Mouse (Mus musculus) intestine, embryonic 14.5 days (tissue): Measurements from ENCODE around the gene Tmem135. TPM values are rescaled to one million over a fixed set of nuclear protein-coding genes. Genes with fewer than 3 reads are reported as not detected.

Experiments used
- ATAC-seq: fragments of 200-750 bp; cut with Nextera tagmentation; replicated peaks from 2 replicates; pipeline ENCODE4 v1.8.0; 2017; ENCODE audit warnings: low read depth, moderate number of reproducible peaks, moderate TSS enrichment, moderate library complexity; ENCODE audit not compliant: low FRiP score, low TSS enrichment
- DNase-seq: peaks from one replicate; pipeline ENCODE4 v3.0.0-alpha.2; 2018; ENCODE audit warnings: low spot score
- H3K27ac ChIP-seq: fragments of 300-500 bp; sonication (generic); 2 replicates; pipeline ENCODE4 v1.5.1; 2014; ENCODE audit warnings: low read depth, mild to moderate bottlenecking, control low read depth
- H3K27me3 ChIP-seq: fragments of 300-500 bp; sonication (generic); replicated peaks from 2 replicates; pipeline ENCODE4 v1.6.1; 2014; ENCODE audit warnings: low read length, control low read depth; ENCODE audit not compliant: control insufficient read depth, insufficient read depth
- H3K36me3 ChIP-seq: fragments of 300-500 bp; sonication (generic); 2 replicates; pipeline ENCODE4 v1.6.1; 2014; ENCODE audit warnings: low read length, control low read depth; ENCODE audit not compliant: control insufficient read depth, insufficient read depth
- H3K4me1 ChIP-seq: fragments of 300-500 bp; sonication (generic); replicated peaks from 2 replicates; pipeline ENCODE4 v1.6.1; 2014; ENCODE audit warnings: low read length, control low read depth, mixed read lengths; ENCODE audit not compliant: control insufficient read depth, insufficient read depth
- H3K4me2 ChIP-seq: fragments of 300-500 bp; sonication (generic); 2 replicates; pipeline ENCODE4 v1.6.1; 2014; ENCODE audit warnings: low read length
- H3K4me3 ChIP-seq: fragments of 300-500 bp; sonication (generic); 2 replicates; pipeline ENCODE4 v1.5.1; 2014; ENCODE audit warnings: low read depth, low read length, control low read depth, mixed read lengths
- H3K9ac ChIP-seq: fragments of 300-500 bp; sonication (generic); 2 replicates; pipeline ENCODE4 v1.6.1; 2014; ENCODE audit warnings: mild to moderate bottlenecking, low read length
- H3K9me3 ChIP-seq: fragments of 300-500 bp; sonication (generic); 2 replicates; pipeline ENCODE4 v1.6.1; 2016; ENCODE audit warnings: low read length, control low read depth; ENCODE audit not compliant: control insufficient read depth
- WGBS: fragments of 180-500 bp; shearing (Covaris S2); extraction: QIAGEN DNeasy Blood & Tissue Kit; methylation state at CpG from one replicate; pipeline ENCODE4 v1.1.7; 2014; 5-methylcytosine and 5-hydroxymethylcytosine counted together
- polyA plus RNA-seq: library from polyadenylated mRNA; unstranded; fragments of >200 nt; fragmentation: Nextera tagmentation; extraction: Ambion mirVana; gene quantifications from 2 replicates; pipeline ENCODE4 v1.2.1, GENCODE M21; 2014

The Tmem135 gene
- polyA plus RNA-seq, 1 experiment from 2014 or later: 30.4 TPM

DNA sequence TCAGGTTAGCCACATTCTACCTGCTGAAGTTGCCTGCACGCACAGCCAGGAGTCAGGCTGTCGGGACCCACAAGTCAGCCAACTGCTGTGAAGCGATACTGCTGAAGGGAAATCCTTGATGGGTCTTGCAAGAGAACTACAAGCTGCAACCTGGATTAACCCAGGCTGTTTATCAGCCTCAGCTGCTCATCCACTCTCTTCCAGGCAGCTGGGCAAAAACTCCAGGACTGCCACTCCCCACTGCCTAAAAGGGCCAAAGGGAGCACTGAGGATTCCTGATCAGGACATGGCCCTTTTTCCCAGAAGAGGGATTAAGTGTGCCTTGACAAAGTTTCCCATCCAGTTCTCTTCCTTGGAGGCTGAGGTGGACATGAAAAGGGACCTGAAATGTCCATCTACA, 15.0 kb downstream of the Tmem135 start:
- Histone ChIP-seq H3K9me3 (no peaks in the 10 kb centered on the region), H3K36me3 (no peaks in the 10 kb centered on the region), H3K27ac (peak overlapping the region; percentile 9; the same call in 1 of the 2 replicates), H3K4me2 (no peak overlapping the region), H3K4me1 (peaks cover 35% of the 10 kb centered on the region), H3K4me3 (no peak overlapping the region), H3K9ac (no peak overlapping the region), H3K27me3 (no peaks in the 10 kb centered on the region)
- 38% methylated on average over 3 of the region's 3 CpGs for WGBS
- no peak for DNase-seq
- ATAC-seq: no peak

GRCm38 (mm10) chr7:89382892-89383291, 21.1 kb downstream of the Tmem135 start:
- H3K4me3 ChIP-seq: no peak overlapping the region
- no peaks in the 10 kb centered on the region for H3K27me3 ChIP-seq
- peaks cover 27% of the 10 kb centered on the region for H3K4me1 ChIP-seq
- no peak for DNase-seq
- H3K9ac ChIP-seq: no peak overlapping the region
- no peaks in the 10 kb centered on the region for H3K36me3 ChIP-seq
- ATAC-seq: no peak
- no peak overlapping the region for H3K4me2 ChIP-seq
- no peak overlapping the region for H3K27ac ChIP-seq
- no peaks in the 10 kb centered on the region for H3K9me3 ChIP-seq
- 97% methylated on average over 3 of the region's 3 CpGs for WGBS

DNA sequence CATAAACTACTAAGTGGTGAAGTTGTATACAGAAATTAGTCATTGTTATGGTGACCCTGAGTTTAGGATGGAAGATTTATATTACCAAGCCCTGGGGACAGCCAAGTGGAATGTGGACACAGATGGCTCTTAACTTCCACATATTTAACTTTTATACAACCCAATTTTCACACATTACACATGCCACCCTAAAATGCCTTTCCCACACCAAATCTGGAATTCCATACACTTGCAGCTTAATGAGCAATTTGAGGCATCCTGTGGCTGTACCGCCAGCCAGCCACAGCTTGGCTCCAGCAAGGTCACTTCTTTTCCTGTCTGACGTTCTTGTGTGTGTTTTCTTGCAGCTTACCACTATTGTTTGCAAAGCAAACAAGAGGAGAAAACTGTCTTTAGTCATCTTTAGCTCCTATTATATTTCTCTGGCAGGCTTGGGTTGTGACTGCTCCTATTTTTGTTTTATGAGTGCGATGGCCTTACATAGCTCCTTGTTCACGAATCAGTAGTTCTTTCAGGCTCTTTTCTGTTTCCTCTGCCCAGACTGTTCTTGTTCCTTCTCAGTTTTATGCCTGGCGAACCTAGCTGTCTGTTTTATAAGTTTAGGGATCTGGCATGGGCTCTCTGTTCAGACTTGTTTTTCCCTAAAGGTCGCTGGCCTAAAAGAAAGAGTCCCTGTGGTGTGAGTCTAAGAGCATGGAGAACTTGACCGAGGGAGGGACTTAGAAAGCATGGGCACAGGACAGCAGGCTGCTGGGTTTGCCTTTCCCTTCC, 22.9 kb downstream of the Tmem135 start:
- Histone ChIP-seq H3K36me3 (no peaks in the 10 kb centered on the region), H3K27ac (peak overlapping the region; percentile 47), H3K4me3 (no peak overlapping the region), H3K4me1 (peaks cover 12% of the 10 kb centered on the region), H3K9ac (no peak overlapping the region), H3K9me3 (no peaks in the 10 kb centered on the region), H3K4me2 (no peak overlapping the region), H3K27me3 (no peaks in the 10 kb centered on the region)
- DNase-seq: no peak
- ATAC-seq: no peak
- WGBS: 36% methylated on average over 7 of the region's 7 CpGs

DNA sequence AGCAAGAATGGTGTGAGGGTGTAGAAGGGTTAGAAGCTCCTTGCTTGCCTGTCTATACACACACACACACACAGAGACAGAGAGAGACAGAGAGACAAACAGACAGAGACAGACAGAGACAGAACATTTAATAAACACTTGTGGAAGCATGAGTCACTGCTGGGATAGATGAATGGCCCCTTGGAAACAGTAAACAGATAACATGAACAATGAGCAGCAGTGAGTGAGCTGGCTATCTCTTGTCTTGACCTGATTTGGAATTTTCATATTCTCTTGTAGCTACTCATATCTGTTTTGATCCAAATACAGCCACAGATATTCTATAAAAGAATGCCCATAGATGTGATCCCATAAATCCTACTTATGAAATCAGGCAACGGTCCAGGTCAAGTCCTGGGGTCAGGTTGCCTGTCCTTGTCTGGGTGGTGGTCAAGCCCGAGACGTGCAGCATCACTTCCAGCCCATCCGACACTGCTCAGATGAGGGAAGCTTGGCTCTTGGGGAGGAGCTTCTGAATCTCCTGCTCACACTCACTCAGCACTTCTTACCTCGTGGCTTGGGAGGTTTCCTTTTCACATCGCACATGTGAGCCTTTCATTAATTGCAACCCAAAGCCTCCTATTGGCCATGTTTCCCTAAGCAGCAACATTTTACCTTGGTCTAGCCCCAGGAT, 32.3 kb downstream of the Tmem135 start:
- 54% methylated on average over 6 of the region's 6 CpGs for WGBS
- no peak for ATAC-seq
- no peaks in the 10 kb centered on the region for H3K36me3 ChIP-seq

GRCm38 (mm10) chr7:89370917-89371316, 33.1 kb downstream of the Tmem135 start:
- WGBS: 3% methylated on average over 1 of the region's 1 CpGs
- ATAC-seq (0 out of 2 replicates have a peak, but pooled peaks have one; percentile 53), DNase-seq (no peak)
- no peak overlapping the region for H3K9ac ChIP-seq
- 0 out of 2 replicates have a peak, but pooled peaks cover 3% of the 10 kb centered on the region for H3K4me1 ChIP-seq
- H3K4me3 ChIP-seq: no peak overlapping the region
- H3K4me2 ChIP-seq: no peak overlapping the region
- no peaks in the 10 kb centered on the region for H3K27me3 ChIP-seq
- no peaks in the 10 kb centered on the region for H3K9me3 ChIP-seq
- no peak overlapping the region for H3K27ac ChIP-seq
- no peaks in the 10 kb centered on the region for H3K36me3 ChIP-seq

More for the DNA sequence above, 32.3 kb downstream of the Tmem135 start:
- Histone ChIP-seq H3K4me1 (0 out of 2 replicates have a peak, but pooled peaks cover 3% of the 10 kb centered on the region), H3K9ac (no peak overlapping the region), H3K27ac (no peak overlapping the region), H3K9me3 (no peaks in the 10 kb centered on the region), H3K4me2 (no peak overlapping the region), H3K4me3 (no peak overlapping the region), H3K27me3 (no peaks in the 10 kb centered on the region)
- DNase-seq: no peak

GRCm38 (mm10) chr7:89370086-89370485, 33.9 kb downstream of the Tmem135 start:
- WGBS: 77% methylated on average over 1 of the region's 1 CpGs

GRCm38 (mm10) chr7:89367643-89368042, 36.4 kb downstream of the Tmem135 start:
- 23% methylated on average over 3 of the region's 3 CpGs for WGBS

More at GRCm38 (mm10) chr7:89370086-89370485, 33.9 kb downstream of the Tmem135 start:
- H3K36me3 ChIP-seq: no peaks in the 10 kb centered on the region
- H3K27me3 ChIP-seq: no peaks in the 10 kb centered on the region
- no peak overlapping the region for H3K9ac ChIP-seq
- H3K27ac ChIP-seq: no peak overlapping the region
- ATAC-seq (no peak), DNase-seq (no peak)
- peaks cover 9% of the 10 kb centered on the region; the same call in 1 of the 2 replicates for H3K4me1 ChIP-seq
- H3K4me2 ChIP-seq: no peak overlapping the region
- H3K9me3 ChIP-seq: no peaks in the 10 kb centered on the region
- no peak overlapping the region for H3K4me3 ChIP-seq

DNA sequence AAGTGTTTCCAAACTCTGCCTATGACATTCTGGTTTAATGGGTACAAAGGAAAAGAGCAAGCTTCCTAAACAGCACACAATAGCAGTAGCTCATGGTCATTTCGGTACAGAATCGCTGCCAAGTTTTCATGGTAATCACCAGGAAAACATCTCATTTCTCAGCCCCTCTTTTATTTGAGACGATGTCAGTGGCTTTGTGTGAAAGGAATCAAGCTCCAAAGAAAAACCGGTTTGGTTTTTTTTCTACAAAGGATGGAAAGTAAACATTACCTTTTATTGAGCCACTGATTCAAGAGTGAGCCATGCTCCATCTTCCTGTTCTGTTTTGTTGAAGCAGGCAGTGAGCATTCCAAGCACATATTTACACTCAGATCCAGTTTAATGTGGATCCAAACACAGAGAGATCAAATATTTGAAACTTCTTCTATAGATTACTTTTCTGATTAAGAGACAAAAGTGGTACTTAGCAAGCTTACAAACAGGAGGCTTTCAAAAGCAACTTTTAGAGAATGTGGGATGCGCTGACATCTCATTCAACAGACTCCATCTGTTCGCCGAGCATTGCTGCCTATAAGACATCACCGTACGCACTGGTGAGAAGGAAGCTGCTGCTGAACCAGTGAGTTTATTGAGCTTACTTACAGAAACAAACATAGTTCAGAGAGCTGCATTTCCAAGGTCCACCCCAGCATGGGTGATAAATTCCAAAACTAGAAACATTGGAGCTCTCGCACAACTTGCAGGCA, 38.7 kb downstream of the Tmem135 start:
- H3K27ac ChIP-seq: no peak overlapping the region
- H3K27me3 ChIP-seq: no peaks in the 10 kb centered on the region
- H3K4me3 ChIP-seq: no peak overlapping the region
- H3K36me3 ChIP-seq: no peaks in the 10 kb centered on the region
- H3K9me3 ChIP-seq: no peaks in the 10 kb centered on the region
- DNase-seq: no peak
- no peak overlapping the region for H3K9ac ChIP-seq
- no peak for ATAC-seq
- H3K4me1 ChIP-seq: peaks cover 8% of the 10 kb centered on the region; the same call in 1 of the 2 replicates
- 46% methylated on average over 10 of the region's 10 CpGs for WGBS
- no peak overlapping the region for H3K4me2 ChIP-seq

More at GRCm38 (mm10) chr7:89367643-89368042, 36.4 kb downstream of the Tmem135 start:
- H3K36me3 ChIP-seq: no peaks in the 10 kb centered on the region
- H3K9me3 ChIP-seq: no peaks in the 10 kb centered on the region
- H3K27me3 ChIP-seq: no peaks in the 10 kb centered on the region
- H3K4me3 ChIP-seq: no peak overlapping the region
- H3K9ac ChIP-seq: no peak overlapping the region
- ATAC-seq (no peak), DNase-seq (no peak)
- H3K27ac ChIP-seq: no peak overlapping the region
- peaks cover 11% of the 10 kb centered on the region; the same call in 1 of the 2 replicates for H3K4me1 ChIP-seq
- H3K4me2 ChIP-seq: no peak overlapping the region
